Mouse (Mus musculus) induced T-regulatory cell, adult 2 months (primary cell): ENCODE measurements at regions not wholly inside any gene's neighbourhood (a gene's known extent, or its start where the extent isn't known, plus 50 kb on each side); places are given as distances from the start of the nearest gene placed in this dataset.
A peak's percentile ranks its signal among the peaks of the same experiment; 100 is the strongest.

ENCODE experiments used
- DNase-seq: peaks from one replicate; pipeline ENCODE4 v3.0.0-alpha.2; 2012; ENCODE audit warnings: low read depth

DNA sequence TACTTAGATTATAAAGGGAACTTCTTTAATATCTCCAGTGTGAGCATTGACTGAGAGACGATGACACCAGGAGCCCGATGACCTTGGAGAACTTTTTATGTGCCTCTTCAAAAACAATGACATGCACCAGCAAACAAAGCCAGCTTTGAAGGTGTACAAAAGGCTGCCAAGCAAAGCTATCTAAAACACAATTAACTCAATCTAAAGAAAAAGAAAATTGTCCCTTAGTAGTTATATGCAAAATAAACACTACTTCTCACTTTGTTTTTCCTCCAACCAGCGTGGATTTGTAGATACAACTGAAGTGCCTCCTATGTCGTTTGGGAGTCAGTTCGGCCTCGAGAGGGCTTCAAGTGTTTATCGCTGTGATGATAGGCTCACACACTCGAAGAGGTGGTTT is 189.0 kb upstream of the Tle4 start:
- DNase-seq: no peak

DNA sequence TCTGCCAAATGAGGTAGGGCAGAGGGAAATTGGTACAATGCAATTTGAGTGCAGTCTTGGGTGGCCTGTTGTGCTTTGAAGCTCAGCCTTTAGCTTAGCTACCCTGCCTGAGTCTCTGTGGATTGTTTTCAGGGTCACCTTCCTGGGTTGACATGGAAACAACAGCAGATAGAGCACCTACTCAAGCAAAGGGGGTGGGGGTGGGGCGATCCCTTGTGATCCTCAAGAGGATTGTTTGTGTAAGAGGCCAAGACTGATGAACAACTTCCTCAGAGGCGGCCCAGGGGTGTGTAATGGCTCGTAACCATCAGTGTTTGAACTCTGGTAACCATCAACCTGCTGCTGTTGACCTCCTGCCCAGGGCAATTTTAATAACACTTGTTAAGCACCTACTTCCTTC is 187.8 kb upstream of the Tle4 start:
- DNase-seq: no peak

DNA sequence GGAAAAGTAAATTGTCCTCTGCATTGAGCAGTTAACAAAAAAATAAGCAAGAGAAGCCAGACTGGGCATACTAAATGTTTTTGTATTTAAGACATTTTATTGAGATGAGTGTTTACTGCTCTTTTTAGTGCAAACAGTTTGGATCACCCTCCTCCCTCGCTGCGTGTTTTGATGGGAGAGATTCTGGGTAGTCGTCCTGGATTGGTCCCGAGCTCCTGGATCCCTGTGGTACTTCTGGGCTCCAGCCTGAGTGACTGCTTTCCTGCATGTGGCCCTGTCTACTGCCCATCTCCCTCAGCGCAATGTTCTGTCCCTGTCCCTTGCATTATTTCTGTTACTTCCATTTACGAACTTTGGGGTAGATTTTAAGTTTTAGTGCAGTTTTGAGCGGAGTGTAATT is 179.9 kb upstream of the Tle4 start:
- no peak for DNase-seq

DNA sequence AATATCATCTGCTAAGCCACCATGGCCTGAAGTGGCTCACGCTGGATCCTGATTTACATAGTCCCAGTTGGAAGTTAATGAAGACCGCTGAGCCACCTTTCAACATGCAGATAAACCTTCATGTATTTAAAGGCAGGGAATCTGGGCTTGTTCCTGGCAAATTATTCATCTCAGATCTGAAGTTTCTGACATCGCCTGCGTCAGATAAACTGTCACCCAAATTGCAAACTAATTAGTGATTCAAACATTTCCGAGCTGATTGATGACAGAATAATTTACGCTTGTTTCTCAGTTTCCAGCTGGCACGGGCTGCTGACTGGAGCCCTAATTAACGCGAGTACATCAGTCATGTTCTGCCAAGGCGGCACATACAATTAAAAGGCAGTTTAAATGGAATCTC is 179.3 kb upstream of the Tle4 start:
- no peak for DNase-seq

DNA sequence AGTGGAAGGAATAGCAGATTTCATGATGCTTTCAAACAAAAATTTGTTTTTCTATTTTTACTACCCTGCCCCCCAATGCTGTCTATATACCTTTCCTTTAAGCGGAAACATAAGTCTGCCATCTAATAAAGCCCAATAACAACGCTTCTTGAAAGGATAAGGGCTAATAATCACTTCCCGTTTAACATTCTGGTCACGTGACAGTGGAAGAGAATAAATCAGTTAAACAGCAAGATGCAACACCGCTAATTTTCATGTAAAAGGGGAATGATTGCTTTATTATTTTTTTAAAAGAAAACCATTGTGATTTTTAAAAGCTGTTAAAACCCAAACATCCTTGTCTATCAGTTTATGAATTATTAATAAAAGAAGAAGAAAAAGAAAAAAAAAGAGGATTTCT is 178.9 kb upstream of the Tle4 start:
- no peak for DNase-seq

DNA sequence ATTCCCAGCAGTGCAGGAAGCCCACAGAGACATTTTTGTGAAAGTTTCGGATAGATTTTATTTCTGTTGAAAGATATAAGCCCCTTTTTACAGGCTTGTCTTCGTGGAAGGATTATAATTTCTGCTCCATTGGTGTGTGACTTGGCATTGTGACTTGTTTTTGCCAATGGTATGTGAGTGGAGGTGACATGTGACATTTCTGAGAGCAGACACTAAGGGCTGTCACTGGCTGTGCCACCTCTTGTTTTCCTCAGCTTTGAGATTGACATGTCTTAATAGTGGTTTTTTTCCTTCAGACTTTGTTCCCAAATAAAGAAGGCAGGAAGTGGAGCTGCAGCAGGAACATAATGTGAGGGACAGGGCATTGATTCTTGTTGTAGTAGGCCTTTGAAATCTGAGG is 174.9 kb upstream of the Tle4 start:
- DNase-seq: no peak

DNA sequence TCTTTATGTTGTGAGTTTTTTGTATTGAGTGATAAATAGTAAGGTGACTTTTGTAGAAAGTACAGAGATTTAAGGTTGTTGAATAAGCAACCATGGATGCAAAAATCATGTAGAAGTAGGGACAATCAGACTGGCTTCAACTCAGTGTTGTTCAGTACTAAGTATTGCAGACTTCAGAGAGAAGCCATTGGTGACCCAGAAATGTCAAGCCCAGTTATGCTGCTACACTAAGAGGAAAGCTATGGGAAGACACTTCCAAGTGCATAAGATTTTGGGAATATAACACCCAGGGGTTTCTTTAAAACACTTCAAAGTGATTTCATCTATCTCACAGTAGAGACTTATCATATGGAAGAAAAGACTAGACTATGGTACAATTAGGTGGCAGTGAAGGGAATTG is 154.8 kb upstream of the Tle4 start:
- no peak for DNase-seq

DNA sequence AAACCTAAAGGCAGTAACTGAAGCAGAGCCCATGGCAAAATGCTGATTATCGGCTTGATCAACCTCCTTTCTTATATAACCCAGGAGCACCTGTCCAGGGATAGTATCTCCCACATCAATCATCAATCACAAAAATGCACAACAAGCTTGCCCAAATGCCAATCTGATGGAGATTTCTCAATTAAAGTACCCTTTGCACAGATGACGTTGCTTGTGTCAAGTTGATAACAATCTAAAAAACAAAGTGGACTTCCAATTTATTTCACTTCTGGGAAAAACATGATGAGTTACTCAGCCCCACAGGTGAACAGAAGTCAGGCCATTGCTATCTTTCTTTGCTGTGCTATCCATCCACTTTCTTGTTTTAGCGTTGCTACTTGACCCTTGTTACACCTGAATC is 144.5 kb upstream of the Tle4 start:
- no peak for DNase-seq

DNA sequence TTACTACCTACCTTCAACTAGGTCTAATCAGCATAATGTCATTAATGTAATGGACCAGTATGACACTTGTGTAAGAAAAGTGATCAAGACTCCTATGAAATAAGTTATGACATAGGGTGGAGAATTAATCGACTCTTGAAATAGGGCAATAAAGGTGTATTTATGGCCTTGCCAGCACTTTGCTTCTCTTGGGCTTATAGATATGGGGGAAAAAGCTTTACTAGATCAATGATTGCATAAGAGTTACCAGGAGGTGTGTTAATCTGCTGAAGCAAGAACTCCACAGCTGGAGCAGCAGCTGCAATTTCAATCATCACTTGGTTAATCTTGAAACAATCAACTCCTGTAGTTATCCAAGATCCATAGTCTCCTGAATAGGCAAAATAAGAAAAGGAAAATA is 143.1 kb upstream of the Tle4 start:
- no peak for DNase-seq

DNA sequence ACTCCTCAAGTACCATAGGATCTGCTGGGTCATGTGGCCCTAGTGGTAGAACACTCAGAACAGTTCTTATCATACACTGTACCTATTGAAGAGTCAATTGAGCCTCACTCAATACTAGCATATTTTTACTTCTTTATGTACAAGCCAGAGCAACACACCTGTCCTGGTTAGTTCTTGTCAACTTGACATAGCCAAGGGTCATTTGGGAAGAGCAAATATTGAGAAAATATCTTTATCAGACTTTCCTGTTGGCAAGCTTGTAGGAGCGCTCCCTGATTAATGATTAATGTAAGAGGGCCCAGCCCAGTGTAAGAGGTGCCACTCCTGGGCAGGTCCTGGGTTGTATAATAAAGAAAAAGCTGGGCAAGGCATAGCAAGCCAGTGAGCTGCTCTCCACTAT is 142.3 kb upstream of the Tle4 start:
- DNase-seq: no peak

DNA sequence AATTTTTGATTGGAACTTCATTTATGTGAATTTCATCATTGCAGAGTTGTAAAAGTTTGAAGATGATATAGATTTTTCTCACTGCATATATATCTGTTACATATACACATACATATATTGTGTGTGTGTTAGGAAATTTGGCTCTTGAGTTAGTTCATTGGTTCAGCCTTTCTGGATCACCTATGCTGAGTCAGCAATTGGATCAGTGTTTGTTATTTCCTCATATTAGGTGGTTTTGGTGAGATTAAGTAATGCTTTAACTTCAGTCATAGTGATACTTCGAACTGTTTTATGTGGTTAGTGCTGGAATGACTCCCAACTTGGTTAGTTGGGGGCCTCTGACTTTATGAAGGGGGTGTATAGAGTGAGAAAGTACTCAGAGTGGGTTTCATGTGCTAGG is 138.7 kb upstream of the Tle4 start:
- no peak for DNase-seq

DNA sequence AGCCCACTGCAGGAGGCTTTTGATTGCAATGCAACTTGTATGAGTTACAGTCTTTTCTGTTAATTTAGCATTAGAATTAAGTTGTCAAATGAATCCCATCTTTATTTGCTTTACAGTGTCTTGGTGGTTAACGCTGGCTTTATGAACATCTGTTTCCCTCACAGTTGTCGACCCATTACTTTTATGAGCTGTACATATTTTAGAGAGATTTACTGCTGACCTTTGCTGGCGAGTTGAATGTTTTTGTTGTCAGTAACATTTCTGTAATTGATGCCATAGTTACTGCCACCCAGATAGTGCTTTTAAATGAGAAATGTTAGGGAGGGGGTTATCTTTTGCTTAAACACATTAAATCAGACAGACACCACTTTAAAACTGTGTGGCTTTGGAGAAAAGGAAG is 127.5 kb upstream of the Tle4 start:
- no peak for DNase-seq

DNA sequence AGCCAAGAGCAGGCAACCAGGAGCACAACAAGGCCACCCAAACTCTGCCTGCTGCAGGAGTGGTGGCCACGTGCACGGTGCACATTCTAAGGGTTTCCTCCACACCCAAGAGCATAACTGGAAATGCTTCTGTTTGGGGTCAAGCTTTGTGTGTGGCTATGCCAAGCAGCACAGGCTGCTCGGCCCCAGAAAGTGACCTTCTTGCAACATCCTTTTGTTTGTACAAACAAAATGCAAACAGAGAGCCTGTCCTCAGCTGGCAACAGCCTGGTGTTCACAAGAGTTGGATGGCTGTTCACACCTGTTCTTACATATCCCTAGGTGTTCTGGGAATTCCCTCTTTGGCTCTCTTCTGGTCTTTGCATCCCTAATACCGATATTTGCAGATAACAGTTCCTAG is 126.8 kb upstream of the Tle4 start:
- DNase-seq: no peak

DNA sequence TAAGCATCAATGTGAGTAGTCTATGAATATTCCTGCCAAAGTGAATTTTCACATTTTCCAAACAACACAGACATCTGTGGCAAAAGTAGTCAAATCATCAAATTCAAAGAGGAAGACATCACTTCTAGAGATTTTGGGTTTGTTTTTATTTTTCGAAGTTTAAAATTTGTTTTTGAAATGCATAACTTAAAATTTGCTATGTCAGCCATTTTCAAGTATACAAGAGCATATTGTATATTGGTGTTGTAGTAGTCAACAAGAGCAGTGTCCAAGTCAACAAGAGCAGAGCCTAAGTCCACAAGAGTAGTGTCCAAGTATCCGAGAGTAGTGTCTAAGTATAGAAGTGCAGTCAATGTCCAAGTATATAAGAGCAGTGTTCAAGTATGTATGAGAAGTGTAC is 107.9 kb upstream of the Tle4 start:
- DNase-seq: no peak

DNA sequence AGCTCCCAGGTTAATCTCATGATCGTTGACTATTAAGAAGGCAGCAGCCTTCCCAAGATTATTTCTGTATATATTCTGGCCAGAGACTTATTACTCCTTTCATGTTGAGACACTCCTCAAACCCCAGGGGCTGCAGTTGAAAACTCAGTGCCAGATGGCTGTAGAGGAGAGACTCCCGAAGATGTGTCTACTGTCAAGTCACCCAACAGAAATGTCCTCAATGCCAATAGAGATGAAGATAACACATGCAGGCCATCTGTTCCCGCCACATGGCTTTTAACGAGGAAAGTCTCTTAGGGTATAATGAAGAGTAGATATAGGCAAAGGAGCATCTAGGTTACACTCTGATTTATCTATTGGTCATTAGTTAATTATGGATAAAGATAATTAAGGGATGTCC is 103.3 kb upstream of the Tle4 start:
- DNase-seq: no peak

DNA sequence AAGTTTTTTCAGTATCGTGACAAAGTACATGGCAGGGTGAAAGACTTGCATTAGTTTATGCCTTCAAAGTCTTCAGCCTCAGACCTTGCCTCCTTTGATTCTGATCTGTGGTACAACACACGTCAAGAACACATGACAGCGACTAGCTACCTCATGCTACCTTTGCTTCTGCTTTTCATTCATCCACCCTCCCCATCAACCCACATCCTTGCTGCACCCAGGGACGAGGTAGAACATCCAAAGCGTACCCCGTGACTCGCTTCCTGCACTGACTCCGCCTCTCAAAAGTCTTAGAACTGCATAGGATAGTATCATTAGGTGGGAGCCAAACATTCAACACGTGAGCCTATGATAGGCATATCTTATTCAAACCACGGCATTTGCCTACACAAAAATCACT is 97.5 kb upstream of the Tle4 start:
- DNase-seq: peak; percentile 51

DNA sequence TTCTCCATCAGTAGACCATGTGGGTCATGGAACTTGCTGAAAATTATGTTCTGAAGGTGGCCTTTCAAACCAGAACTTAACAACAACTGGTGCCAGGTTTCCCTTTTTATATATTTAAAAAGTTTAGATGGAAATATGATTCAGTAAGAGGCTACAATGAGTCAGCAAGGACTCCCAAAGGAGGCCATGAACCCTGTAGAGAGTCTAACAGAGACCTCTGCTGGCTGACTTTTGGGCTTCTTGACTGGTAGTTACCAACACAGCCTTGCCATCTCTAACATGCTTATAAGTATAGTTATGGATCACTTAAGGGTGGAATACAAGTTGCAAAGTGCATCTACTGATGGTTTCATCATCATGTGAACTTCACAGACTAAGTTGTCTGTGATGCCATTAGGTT is 94.3 kb upstream of the Tle4 start:
- peak; percentile 43 for DNase-seq

DNA sequence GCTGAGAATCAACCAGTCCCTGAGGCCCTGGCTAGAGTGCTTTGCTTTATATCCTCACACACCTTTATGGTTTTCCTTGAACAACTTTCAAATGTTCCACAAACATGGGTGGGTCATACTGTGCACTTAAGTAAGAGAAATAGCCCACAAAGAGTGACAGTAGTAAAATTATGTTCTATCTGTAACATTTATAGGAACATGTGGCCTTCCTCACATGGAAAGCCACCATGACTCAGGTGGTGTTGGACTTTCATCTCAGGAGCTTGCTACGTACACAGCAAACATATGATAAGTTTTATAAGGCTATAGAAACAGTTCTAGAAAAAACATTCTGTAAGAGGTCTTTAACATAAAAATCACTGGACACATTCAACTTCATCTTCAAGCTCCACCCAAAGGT is 87.8 kb upstream of the Tle4 start:
- no peak for DNase-seq

DNA sequence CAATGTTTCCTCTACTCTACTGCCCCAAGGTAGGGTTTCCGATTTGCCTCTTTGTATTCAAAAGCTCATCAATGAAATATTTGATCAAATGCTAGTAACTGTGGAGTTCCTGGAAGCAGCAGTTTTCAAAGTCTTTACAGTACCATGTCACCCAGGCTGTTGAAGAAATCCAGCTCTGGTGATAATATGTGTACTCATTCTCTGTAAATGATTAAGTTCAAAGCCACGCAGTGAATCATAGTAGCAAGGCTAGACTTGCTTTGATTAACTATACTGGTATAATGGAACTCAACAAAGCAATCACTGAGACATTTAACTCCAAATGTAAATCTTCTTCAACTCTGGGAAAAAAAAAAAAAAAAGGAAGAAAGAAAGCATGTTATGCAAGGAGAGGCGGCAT is 86.8 kb upstream of the Tle4 start:
- no peak for DNase-seq

DNA sequence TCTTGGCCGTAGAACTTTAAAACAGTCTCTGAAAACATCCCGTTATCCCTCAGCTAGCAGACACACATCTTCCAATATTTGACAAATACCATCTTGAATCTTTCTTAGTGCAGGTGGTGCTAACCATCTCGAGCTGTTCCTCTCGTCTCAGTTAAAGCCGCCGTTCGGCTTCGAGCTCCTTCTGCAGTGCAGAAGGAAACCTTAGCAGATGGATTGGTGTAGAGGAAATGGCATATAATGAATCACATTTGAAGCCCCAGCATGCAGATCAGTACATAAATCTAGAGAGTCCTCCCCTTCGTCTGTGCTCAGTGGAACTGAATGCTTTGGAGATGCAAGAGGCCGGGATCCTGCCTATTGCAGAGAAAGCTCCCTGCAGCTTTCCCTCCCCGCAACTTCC is 83.5 kb upstream of the Tle4 start:
- DNase-seq: no peak

DNA sequence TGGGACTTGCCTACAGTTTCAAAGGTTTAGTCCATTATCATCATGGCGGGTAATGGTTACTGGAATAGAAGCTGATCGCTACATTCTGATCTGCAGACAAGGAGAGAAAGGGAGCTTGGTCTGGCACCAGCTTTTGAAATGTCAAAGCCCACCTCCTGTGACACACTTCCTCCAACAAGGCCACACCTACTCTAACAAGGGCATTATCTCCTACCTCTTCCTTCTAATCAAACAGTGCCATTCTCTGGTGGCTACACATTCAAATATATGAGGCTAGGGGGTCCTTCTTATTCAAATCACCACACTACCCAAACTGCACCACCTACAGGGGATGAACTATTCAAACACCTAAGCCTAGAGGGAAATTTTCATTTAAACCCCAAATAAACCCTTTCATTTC is 81.9 kb upstream of the Tle4 start:
- no peak for DNase-seq

DNA sequence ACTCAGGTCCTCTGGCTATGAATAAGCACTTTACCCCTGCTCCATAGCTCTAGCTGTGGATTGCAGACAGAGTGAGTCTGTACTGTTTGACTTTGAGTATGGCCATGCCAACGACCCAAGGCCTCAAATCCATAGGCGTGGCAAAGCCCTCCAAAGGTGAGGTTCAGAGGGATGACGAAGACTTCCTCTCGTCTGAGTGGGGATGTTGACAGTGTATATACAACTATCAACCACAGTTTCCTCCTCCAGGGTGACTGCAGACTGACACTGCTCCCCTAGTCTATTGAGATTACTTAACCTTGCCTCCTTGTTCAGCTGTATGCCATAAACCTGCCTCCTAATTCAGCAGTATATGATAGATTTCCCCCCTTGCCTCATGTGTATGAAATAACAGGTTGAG is 80.7 kb upstream of the Tle4 start:
- no peak for DNase-seq

DNA sequence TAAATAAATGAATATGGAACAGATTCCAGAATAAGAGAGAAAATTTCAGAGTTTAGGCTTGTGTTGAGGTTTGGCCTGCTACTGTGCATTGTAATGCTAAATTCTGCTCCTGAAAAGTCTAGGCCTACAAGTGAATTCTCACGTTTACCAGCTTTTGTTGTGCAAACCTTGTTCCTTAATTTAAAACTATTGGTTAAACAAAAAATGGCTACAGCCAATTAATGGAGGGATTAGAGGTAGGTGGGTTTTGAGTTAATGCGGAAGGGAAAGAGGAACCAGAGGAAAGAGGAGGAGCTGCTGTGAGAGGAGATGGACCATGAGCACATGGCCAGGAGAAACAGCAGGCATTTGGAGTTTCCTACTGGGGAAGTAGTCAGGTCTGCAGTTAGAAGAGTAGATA is 79.1 kb upstream of the Tle4 start:
- DNase-seq: no peak

DNA sequence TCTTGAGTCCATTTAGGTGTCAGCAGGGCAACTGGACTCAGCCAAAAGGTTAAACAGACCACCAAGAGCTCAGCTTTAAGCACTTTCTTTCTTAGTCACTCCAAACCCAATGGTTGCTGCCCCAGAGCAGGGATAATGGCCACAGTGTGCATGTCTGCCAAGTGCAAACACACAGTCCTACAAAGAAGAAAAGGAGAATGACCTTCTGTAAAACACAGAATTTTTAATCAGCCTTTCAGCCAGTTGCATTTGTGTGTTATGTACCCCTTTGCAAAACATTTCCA is 72.9 kb upstream of the Tle4 start:
- DNase-seq: no peak

DNA sequence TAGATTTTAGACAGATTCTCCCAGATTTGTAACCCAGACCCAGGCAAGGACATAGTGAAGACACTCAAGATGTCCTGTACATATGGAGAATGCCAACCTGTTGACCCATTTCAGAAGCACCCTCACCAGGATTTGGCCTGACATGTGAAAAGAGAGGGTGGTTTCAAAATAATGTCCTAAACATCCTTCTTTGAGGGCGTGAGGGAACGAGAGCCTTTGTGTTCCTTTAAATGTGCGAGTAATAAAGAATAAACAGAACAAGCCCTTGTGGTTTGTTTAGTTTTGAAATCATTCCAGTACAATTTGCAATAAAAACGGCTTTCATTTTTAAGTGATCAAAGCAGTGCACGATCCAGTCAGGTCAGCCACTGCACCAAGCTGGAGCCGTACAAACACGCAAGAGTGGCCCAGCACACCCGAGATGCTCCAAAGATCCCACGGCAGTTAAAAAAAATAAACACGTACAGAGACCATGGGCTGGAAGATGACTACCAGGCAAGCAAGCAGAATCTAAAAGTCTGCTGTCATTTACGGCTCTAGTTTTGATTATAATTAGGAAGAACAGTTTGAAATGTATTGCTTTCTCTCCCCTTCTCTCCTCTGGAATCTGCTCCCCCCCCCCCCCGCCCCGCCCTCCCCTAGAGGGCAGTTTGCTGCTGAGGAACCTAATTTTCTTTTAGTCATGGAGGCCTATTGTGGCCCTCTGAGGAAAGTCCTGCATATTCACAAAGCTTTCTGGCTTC is 72.4 kb upstream of the Tle4 start:
- DNase-seq: no peak
